Mouse (Mus musculus) lung, embryonic 15.5 days (tissue): ENCODE measurements around the gene Polr3h. TPM values are rescaled to one million over a fixed set of nuclear protein-coding genes. Genes with fewer than 3 reads are reported as not detected.

Source experiments
- ATAC-seq: fragments of 200-750 bp; cut with Nextera tagmentation; 2 replicates; pipeline ENCODE4 v1.8.0; 2017; ENCODE audit warnings: moderate number of reproducible peaks, borderline replicate concordance; ENCODE audit not compliant: low FRiP score, low TSS enrichment; ENCODE audit errors: extremely low read depth
- H3K27ac ChIP-seq: fragments of 300-500 bp; sonication (generic); 2 replicates; pipeline ENCODE4 v1.5.1; 2015; ENCODE audit warnings: moderate library complexity, mild to moderate bottlenecking, inconsistent platforms
- H3K27me3 ChIP-seq: fragments of 300-500 bp; sonication (generic); 2 replicates; pipeline ENCODE4 v1.6.1; 2015; ENCODE audit warnings: inconsistent platforms
- H3K36me3 ChIP-seq: fragments of 300-500 bp; sonication (generic); 2 replicates; pipeline ENCODE4 v1.6.1; 2015; ENCODE audit warnings: inconsistent platforms
- H3K4me1 ChIP-seq: fragments of 300-500 bp; sonication (generic); 2 replicates; pipeline ENCODE4 v1.6.1; 2015; ENCODE audit warnings: inconsistent platforms
- H3K4me2 ChIP-seq: fragments of 300-500 bp; sonication (generic); 2 replicates; pipeline ENCODE4 v1.6.1; 2015; ENCODE audit warnings: inconsistent platforms, mild to moderate bottlenecking, moderate library complexity
- H3K4me3 ChIP-seq: fragments of 300-500 bp; sonication (generic); 2 replicates; pipeline ENCODE4 v1.5.1; 2015; ENCODE audit warnings: mild to moderate bottlenecking, inconsistent platforms
- H3K9ac ChIP-seq: fragments of 300-500 bp; sonication (generic); 2 replicates; pipeline ENCODE4 v1.6.1; 2015; ENCODE audit warnings: inconsistent platforms
- H3K9me3 ChIP-seq: fragments of 300-500 bp; sonication (generic); 2 replicates; pipeline ENCODE4 v1.6.1; 2016; ENCODE audit warnings: inconsistent platforms
- WGBS: fragments of 180-500 bp; shearing (Covaris S2); methylation state at CpG from one replicate; pipeline ENCODE4 v1.1.7; 2015; 5-methylcytosine and 5-hydroxymethylcytosine counted together
- polyA plus RNA-seq: library from polyadenylated mRNA; unstranded; fragments of >200 nt; fragmentation: Nextera tagmentation; extraction: Ambion mirVana; gene quantifications from 2 replicates; pipeline ENCODE4 v1.2.1, GENCODE M21; 2015

Gene Polr3h
- polyA plus RNA-seq, 1 experiment from 2014 or later, result 80.1 TPM

DNA sequence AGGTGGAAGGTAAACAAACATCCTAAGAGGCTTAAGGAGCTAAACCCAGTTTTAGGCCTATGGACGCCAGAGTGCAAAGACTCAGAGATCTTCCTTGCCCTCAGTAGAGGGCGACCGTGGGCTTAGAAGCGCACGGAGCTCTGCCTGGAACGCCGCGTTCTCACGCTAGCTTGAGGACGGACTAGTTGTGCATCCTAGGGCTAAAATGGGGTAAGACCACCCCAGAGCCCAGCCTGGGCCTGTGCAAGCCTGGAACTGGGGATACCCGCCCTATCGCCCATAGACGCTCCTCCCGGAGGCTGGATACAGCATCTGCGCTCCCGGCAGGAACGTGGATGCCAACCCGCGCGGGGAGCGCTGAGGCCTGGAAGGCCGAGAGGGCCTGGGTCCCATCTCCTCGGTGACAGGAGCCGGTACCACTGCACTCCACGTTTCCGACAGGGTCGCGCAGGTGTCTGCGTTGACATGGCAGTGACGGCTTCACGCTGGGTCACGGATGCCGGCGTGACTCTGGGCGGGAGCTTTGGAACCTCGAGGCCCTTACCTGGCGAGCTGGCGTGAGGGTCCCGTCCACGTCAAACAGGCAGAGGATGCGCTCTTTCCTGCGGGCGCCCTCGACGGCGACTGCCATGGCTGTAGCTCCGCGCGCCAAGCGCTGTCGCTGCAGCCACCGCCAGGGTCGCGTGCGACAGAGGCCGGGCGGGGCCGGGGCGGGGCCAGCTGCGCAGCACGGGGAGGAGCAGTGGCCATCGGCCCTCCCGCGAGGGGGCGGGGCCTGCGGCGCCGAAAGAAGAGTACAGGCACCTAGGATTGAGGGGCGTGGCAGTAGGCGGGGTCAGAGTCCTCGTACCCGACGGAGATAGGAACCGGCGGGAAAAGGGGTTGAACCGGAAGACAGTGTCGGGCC lies 34.4 kb upstream of the Polr3h start, which contains the start of gene Pmm1:
Gene Pmm1 (minus strand): TSS at position 760 of the 907 bp plus-strand sequence.
- Histone ChIP-seq H3K9me3 (no peaks in the 10 kb centered on the region), H3K36me3 (no peaks in the 10 kb centered on the region), H3K27ac (peak within 1 kb of the TSS; percentile 91), H3K4me1 (0 out of 2 replicates have a peak, but pooled peaks cover 4% of the 10 kb centered on the region), H3K4me3 (peak within 1 kb of the TSS; percentile 70), H3K27me3 (no peaks in the 10 kb centered on the region), H3K9ac (peak within 1 kb of the TSS; percentile 75), H3K4me2 (peak within 1 kb of the TSS; percentile 100)
- ATAC-seq, result peak; percentile 97
- under 1% methylated on average over 68 of the region's 77 CpGs for WGBS

DNA sequence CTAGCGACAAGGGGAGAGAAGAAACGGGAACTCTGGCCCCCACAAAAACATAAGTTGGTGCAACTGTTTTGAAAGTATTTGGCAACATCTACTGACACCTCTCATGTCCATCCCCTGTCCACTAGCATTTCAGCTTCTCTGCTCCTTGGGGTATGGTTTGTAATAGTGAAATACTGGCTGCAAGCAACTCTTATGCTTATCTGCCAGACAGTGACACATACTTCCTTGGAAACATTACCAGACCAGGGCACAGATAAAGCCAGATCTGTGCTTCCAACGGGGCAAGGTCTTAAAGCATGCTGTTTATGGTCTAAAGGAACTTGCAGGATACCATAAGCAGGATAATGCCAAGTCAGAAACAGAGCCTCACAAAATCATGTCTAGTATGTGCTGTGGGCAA lies 32.9 kb upstream of the Polr3h start:
- no peak for ATAC-seq
- peaks cover 11% of the 10 kb centered on the region for H3K36me3 ChIP-seq
- no peaks in the 10 kb centered on the region for H3K27me3 ChIP-seq
- 79% methylated on average over 3 of the region's 3 CpGs for WGBS
- 0 out of 2 replicates have a peak overlapping the region, but pooled peaks have one; percentile 0 for H3K9ac ChIP-seq
- H3K4me1 ChIP-seq, result 0 out of 2 replicates have a peak, but pooled peaks cover 4% of the 10 kb centered on the region
- no peak overlapping the region for H3K27ac ChIP-seq
- no peaks in the 10 kb centered on the region for H3K9me3 ChIP-seq
- H3K4me2 ChIP-seq, result no peak overlapping the region
- H3K4me3 ChIP-seq, result no peak overlapping the region

DNA sequence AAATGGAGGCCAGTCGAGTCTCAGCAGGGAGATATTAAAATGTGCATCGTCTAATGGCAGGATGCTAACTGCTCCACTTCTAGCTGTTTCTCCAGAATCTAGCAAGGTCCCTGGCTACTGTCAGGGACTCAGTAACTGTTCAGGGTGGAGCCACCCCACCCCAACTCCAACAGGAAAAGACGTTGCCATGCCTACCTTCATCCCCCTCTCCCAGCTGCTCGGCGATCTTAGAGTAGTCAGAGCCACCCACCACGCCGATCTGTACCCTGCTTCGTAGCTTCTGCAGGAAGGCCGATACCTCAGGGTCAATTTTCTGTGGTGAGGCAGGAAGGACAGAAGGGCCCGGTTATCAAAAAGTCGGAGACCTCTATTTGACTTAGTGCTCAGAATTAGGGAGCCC lies 31.6 kb upstream of the Polr3h start:
- Histone ChIP-seq H3K9me3 (no peaks in the 10 kb centered on the region), H3K27me3 (no peaks in the 10 kb centered on the region), H3K9ac (no peak overlapping the region), H3K4me2 (no peak overlapping the region), H3K27ac (no peak overlapping the region), H3K4me3 (no peak overlapping the region), H3K4me1 (0 out of 2 replicates have a peak, but pooled peaks cover 4% of the 10 kb centered on the region), H3K36me3 (peaks cover 11% of the 10 kb centered on the region)
- 79% methylated on average over 11 of the region's 11 CpGs for WGBS
- ATAC-seq, result no peak

DNA sequence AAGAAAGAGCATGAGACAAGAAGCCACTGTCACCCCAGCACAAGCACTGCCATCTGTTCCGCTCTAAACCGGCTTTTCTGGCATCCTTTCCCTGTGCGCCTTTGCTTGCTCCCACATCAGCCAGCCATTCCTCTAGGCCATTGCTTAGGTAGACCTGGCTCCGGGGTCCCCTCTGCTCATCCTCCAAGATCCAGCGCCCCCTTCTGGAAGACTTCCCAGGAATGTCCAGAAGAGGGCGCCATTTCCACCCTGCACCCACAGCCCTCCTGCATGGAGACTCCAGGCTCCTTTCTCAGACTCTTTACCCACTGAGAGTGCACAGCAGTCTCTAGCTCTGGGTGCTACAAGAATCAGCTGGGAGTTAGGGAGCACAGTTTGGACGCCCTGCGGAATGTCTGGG lies 30.4 kb upstream of the Polr3h start:
- Histone ChIP-seq H3K27me3 (no peaks in the 10 kb centered on the region), H3K27ac (no peak overlapping the region), H3K4me2 (no peak overlapping the region), H3K4me1 (0 out of 2 replicates have a peak, but pooled peaks cover 4% of the 10 kb centered on the region), H3K9me3 (no peaks in the 10 kb centered on the region), H3K9ac (no peak overlapping the region), H3K36me3 (peaks cover 11% of the 10 kb centered on the region), H3K4me3 (no peak overlapping the region)
- 59% methylated on average over 8 of the region's 8 CpGs for WGBS
- no peak for ATAC-seq

DNA sequence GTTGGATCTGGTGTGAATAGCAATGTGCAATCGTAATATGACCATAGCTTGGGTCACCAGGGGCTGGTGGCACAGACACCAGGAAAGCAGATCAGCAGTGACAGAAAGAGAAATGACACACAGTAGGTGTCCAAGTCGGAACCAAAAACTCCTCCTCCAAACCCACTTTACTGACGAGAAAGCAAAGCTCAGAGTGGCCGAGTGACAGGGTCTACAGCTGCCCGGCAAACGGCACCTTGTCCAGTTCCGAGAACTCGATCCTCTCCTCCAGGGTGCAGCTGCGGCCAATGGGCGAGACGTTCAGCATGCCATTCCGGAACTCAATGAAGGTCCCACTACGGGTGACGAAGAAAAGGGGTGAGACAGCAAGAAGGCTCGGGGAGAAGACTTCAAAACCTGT lies 29.4 kb upstream of the Polr3h start:
- Histone ChIP-seq H3K4me1 (0 out of 2 replicates have a peak, but pooled peaks cover 3% of the 10 kb centered on the region), H3K36me3 (peaks cover 15% of the 10 kb centered on the region), H3K27me3 (no peaks in the 10 kb centered on the region), H3K9me3 (no peaks in the 10 kb centered on the region), H3K9ac (no peak overlapping the region), H3K4me2 (no peak overlapping the region), H3K27ac (no peak overlapping the region), H3K4me3 (no peak overlapping the region)
- WGBS, result 89% methylated on average over 15 of the region's 15 CpGs
- no peak for ATAC-seq

DNA sequence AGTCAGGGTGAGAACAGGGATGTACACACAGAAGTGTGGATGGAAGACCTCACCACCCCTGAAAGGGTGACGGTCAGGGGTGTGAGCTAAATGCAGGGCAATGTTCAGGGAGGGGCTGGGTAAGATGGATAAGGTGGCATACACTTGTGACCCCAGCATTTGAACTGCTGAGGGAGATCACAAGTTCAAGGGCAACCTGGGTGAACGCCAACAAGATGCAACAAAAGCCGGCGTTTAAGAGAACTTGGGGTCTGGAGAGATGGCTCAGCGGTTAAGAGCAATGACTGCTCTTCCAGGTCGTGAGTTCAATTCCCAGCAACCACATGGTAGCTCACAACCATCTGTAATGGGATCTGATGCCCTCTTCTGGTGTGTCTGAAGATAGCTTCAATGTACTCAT lies 28.7 kb upstream of the Polr3h start:
- WGBS, result 82% methylated on average over 6 of the region's 6 CpGs
- no peak for ATAC-seq
- Histone ChIP-seq H3K9ac (no peak overlapping the region), H3K27me3 (no peaks in the 10 kb centered on the region), H3K4me3 (no peak overlapping the region), H3K9me3 (no peaks in the 10 kb centered on the region), H3K4me1 (no peaks in the 10 kb centered on the region), H3K4me2 (no peak overlapping the region), H3K27ac (no peak overlapping the region), H3K36me3 (peaks cover 15% of the 10 kb centered on the region)

DNA sequence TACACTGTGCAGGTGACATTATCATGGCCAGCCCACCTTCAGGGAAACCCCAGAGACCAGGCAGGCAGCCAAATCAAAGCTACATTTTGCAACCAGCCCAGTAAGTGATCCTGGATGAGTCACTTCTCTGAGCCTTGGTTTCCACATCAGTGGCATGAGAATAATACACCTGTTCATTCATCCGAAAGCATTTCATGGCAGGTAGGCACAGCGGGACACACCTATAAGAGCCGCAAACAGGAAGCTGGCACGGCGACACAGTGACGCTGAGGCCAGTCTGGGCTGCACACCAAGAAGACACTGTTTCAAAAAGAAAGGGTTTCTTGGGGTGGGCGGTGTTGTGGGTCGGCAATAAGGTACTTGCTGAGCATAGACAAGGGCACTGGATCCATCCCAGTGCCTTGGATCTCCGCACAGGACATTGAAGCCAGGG lies 28.1 kb upstream of the Polr3h start:
- no peaks in the 10 kb centered on the region for H3K9me3 ChIP-seq
- no peaks in the 10 kb centered on the region for H3K27me3 ChIP-seq
- no peak overlapping the region for H3K4me2 ChIP-seq
- peaks cover 15% of the 10 kb centered on the region for H3K36me3 ChIP-seq
- H3K27ac ChIP-seq, result no peak overlapping the region
- ATAC-seq, result no peak
- no peaks in the 10 kb centered on the region for H3K4me1 ChIP-seq
- no peak overlapping the region for H3K4me3 ChIP-seq
- WGBS, result 93% methylated on average over 9 of the region's 9 CpGs
- no peak overlapping the region for H3K9ac ChIP-seq

DNA sequence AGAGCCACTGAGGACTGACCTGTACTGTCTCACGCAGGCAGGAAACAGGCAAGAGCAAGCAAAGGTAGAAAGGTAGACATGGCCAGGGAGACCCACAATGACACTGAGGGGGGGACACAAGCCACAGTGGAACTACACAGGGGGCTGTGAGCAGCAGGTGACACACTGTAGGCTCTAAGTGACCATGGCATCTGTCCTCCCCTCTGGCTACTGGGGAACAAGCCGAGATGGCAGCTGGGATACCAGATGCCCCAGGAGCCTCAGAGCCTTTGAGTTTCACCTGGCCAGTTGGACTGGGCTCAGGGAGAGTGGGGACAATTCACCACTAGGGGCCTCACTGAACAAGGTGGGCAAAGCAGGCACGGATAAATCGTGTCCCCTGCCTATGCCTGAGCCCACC lies 26.3 kb upstream of the Polr3h start:
- Histone ChIP-seq H3K4me1 (no peaks in the 10 kb centered on the region), H3K9ac (no peak overlapping the region), H3K27ac (no peak overlapping the region), H3K27me3 (no peaks in the 10 kb centered on the region), H3K36me3 (peaks cover 15% of the 10 kb centered on the region), H3K4me3 (no peak overlapping the region), H3K4me2 (no peak overlapping the region), H3K9me3 (no peaks in the 10 kb centered on the region)
- ATAC-seq, result no peak
- 78% methylated on average over 4 of the region's 4 CpGs for WGBS

DNA sequence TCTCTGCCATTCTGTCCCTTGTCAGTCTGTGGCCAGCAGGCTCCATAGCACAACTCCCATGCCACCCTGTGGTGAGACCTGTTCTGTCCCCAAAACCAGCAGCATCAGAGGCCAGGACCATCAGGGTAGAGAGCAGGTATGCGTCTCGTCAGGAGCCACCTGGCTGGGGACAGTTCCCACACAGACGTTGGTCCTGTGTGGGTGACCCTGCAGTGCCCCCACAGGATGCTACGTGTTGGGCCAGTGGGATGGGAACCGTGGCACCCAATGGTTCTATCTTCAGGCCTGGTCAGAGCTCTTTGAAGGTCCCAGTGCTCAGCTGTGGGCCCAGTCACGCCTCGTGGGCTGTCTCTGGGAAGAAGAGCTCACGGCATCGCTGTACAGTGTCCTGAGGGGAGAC lies 25.1 kb upstream of the Polr3h start:
- Histone ChIP-seq H3K9me3 (no peaks in the 10 kb centered on the region), H3K36me3 (peaks cover 15% of the 10 kb centered on the region), H3K9ac (no peak overlapping the region), H3K27ac (no peak overlapping the region), H3K27me3 (no peaks in the 10 kb centered on the region), H3K4me3 (no peak overlapping the region), H3K4me1 (no peaks in the 10 kb centered on the region), H3K4me2 (no peak overlapping the region)
- WGBS, result 73% methylated on average over 9 of the region's 9 CpGs
- no peak for ATAC-seq

DNA sequence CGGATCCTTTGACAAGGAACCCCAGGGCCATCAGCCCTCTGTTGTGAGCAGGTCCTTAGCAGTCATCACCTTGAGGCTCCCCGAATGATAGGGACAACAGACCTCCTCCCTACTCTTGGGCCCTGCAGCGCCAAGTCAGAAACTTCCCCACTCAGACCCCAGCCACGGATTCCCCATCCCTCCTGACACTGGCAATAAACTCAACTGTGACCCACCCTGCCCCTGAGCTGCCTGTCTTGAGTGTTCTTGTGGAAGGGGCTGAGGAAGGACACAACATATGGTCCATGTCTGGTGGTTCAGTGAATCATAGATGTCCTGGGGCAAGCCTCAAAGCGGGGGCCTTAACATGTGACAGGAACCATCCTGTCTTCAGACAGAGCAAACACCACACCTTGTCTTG lies 24.7 kb upstream of the Polr3h start:
- H3K27me3 ChIP-seq, result no peaks in the 10 kb centered on the region
- no peak overlapping the region for H3K4me2 ChIP-seq
- no peaks in the 10 kb centered on the region for H3K9me3 ChIP-seq
- H3K27ac ChIP-seq, result no peak overlapping the region
- no peak for ATAC-seq
- peaks cover 15% of the 10 kb centered on the region for H3K36me3 ChIP-seq
- WGBS, result 71% methylated on average over 5 of the region's 5 CpGs
- H3K4me3 ChIP-seq, result no peak overlapping the region
- H3K9ac ChIP-seq, result no peak overlapping the region
- no peaks in the 10 kb centered on the region for H3K4me1 ChIP-seq

DNA sequence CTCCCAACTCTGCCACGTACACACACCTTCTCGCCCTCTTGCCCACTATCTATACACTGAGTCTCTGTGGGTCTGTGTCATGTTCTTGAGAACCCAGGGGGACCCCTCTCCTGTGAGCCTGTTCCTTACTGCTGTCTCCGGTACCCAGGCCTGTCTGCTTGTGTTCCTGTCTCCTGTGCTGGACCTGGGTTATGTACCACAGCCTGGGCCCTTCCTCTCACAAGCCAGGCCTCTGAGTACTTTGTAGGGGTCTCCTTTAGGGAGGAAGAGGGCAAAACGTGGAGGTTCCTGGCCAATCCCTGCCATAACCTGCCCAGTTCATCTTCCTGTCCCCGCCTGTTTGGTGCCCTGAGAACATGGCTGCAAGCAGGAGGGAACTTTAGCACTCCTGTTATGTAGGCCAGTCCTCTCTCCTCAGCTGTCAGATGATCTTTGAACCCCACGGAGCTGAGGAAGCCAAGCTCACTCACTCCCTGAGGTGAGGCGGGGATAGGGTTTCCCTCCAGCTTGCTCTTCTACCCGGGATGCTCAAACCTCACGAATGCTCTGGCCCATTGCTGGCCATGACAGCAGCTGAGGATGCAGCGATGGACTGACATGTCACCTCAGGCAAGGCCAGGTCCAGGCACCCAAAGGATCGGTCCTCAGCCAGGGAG lies 23.6 kb upstream of the Polr3h start:
- 70% methylated on average over 11 of the region's 11 CpGs for WGBS
- H3K4me1 ChIP-seq, result no peaks in the 10 kb centered on the region

DNA sequence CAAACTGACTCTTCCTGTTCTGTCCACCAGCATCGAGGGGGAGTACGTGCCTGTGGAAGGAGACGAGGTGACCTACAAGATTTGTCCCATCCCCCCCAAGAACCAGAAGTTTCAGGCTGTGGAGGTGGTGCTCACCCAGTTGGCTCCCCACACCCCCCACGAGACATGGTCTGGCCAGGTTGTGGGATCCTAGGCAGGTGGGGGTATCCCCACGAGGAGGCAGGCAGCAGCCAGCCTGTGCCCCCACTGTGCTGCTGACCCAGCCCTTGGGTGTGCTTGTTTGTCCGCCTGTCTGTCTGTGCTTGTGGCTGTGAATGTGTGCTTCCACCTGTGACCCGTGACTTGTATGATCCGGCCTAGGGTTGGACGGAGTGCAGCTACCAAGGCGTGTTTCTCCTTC lies 23.0 kb upstream of the Polr3h start:
- H3K36me3 ChIP-seq, result peaks cover 4% of the 10 kb centered on the region; the same call in 1 of the 2 replicates
- H3K27me3 ChIP-seq, result no peaks in the 10 kb centered on the region
- no peak overlapping the region for H3K9ac ChIP-seq
- no peak overlapping the region for H3K4me3 ChIP-seq
- H3K9me3 ChIP-seq, result no peaks in the 10 kb centered on the region
- 69% methylated on average over 10 of the region's 10 CpGs for WGBS
- H3K4me1 ChIP-seq, result no peaks in the 10 kb centered on the region
- ATAC-seq, result no peak
- H3K27ac ChIP-seq, result no peak overlapping the region
- no peak overlapping the region for H3K4me2 ChIP-seq

More for the DNA sequence above, 23.6 kb upstream of the Polr3h start:
- no peak for ATAC-seq
- no peak overlapping the region for H3K4me3 ChIP-seq
- H3K9me3 ChIP-seq, result no peaks in the 10 kb centered on the region
- H3K9ac ChIP-seq, result no peak overlapping the region
- no peak overlapping the region for H3K4me2 ChIP-seq
- H3K36me3 ChIP-seq, result peaks cover 10% of the 10 kb centered on the region; the same call in 1 of the 2 replicates
- H3K27me3 ChIP-seq, result no peaks in the 10 kb centered on the region
- no peak overlapping the region for H3K27ac ChIP-seq
